Mouse (Mus musculus) heart, postnatal 0 days (tissue): Measurements from ENCODE around the gene Hoga1. TPM values are rescaled to one million over a fixed set of nuclear protein-coding genes. Genes with fewer than 3 reads are reported as not detected.
"Not testable (repeated sequence)": the region's sequence is repeated elsewhere in the genome, so short reads cannot be mapped to it uniquely, and the experiment has no call there.

Source experiments
- ATAC-seq: fragments of 200-750 bp; cut with Nextera tagmentation; 2 replicates; pipeline ENCODE4 v1.8.0; 2017; ENCODE audit warnings: low read depth, moderate number of reproducible peaks, moderate library complexity; ENCODE audit not compliant: insufficient read depth
- DNase-seq: peaks from one replicate; pipeline ENCODE4 v3.0.0-alpha.2; 2016; ENCODE audit warnings: low spot score
- H3K27ac ChIP-seq: fragments of 300-500 bp; sonication (generic); 2 replicates; pipeline ENCODE4 v1.5.1; 2014; ENCODE audit warnings: low read depth, mild to moderate bottlenecking
- H3K27me3 ChIP-seq: fragments of 300-500 bp; sonication (generic); 2 replicates; pipeline ENCODE4 v1.6.1; 2014; ENCODE audit warnings: low read length, mixed read lengths; ENCODE audit not compliant: control insufficient read depth, insufficient read depth
- H3K36me3 ChIP-seq: fragments of 300-500 bp; sonication (generic); replicated peaks from 2 replicates; pipeline ENCODE4 v1.6.1; 2014; ENCODE audit warnings: low read length, mixed read lengths; ENCODE audit not compliant: control insufficient read depth, insufficient read depth
- H3K4me1 ChIP-seq: fragments of 300-500 bp; sonication (generic); 2 replicates; pipeline ENCODE4 v1.6.1; 2014; ENCODE audit warnings: antibody characterized with exemption; ENCODE audit not compliant: control insufficient read depth, insufficient read depth
- H3K4me2 ChIP-seq: fragments of 300-500 bp; sonication (generic); 2 replicates; pipeline ENCODE4 v1.6.1; 2014; ENCODE audit warnings: low read depth, mild to moderate bottlenecking, low read length, moderate library complexity
- H3K4me3 ChIP-seq: fragments of 300-500 bp; sonication (generic); 2 replicates; pipeline ENCODE4 v1.5.1; 2014; ENCODE audit warnings: low read depth, low read length
- H3K9ac ChIP-seq: fragments of 300-500 bp; sonication (generic); replicated peaks from 2 replicates; pipeline ENCODE4 v1.6.1; 2014; ENCODE audit warnings: low read depth, low read length, mixed read lengths
- H3K9me3 ChIP-seq: fragments of 300-500 bp; sonication (generic); replicated peaks from 2 replicates; pipeline ENCODE4 v1.6.1; 2016; ENCODE audit warnings: low read length; ENCODE audit not compliant: control insufficient read depth
- CTCF ChIP-seq: IDR thresholded peaks from 2 replicates; pipeline ENCODE4 v1.5.1; 2016; ENCODE audit warnings: antibody characterized with exemption, control low read depth, low read depth
- EP300 ChIP-seq: IDR thresholded peaks from 2 replicates; pipeline ENCODE4 v1.6.1; 2016; ENCODE audit warnings: antibody characterized with exemption, low read depth
- WGBS: fragments of 180-500 bp; shearing (Covaris S2); extraction: QIAGEN DNeasy Blood & Tissue Kit; methylation state at CpG from one replicate; pipeline ENCODE4 v1.1.7; 2014; 5-methylcytosine and 5-hydroxymethylcytosine counted together
- polyA plus RNA-seq: library from polyadenylated mRNA; unstranded; fragments of >200 nt; fragmentation: Nextera tagmentation; extraction: Ambion mirVana; gene quantifications from 2 replicates; pipeline ENCODE4 v1.2.1, GENCODE M21; 2015
- total RNA-seq: library from RNA; depleted of rRNA; stranded (reverse); fragments of >200 nt; gene quantifications from 2 replicates; pipeline ENCODE4 v1.2.3, GENCODE M21; 2014; ENCODE audit warnings: low replicate concordance

The Hoga1 gene
- total and polyA plus RNA-seq, 2 experiments from 2014 or later = 1.3 to 1.4 TPM

- Histone ChIP-seq H3K27ac (no peak overlapping the region), H3K9ac (no peak overlapping the region), H3K4me3 (no peak overlapping the region), H3K4me2 (no peak overlapping the region), H3K9me3 (no peaks in the 10 kb centered on the region), H3K36me3 (no peaks in the 10 kb centered on the region), H3K27me3 (no peaks in the 10 kb centered on the region), H3K4me1 (no peaks in the 10 kb centered on the region)
- TF ChIP-seq EP300 (no peak), CTCF (no peak)
- DNase-seq = no peak
- no peak for ATAC-seq
- WGBS = 67% methylated on average over 2 of the region's 2 CpGs
Measured at GRCm38 (mm10) chr19:42075051-42075450, 29.6 kb downstream of the Hoga1 start.

DNA sequence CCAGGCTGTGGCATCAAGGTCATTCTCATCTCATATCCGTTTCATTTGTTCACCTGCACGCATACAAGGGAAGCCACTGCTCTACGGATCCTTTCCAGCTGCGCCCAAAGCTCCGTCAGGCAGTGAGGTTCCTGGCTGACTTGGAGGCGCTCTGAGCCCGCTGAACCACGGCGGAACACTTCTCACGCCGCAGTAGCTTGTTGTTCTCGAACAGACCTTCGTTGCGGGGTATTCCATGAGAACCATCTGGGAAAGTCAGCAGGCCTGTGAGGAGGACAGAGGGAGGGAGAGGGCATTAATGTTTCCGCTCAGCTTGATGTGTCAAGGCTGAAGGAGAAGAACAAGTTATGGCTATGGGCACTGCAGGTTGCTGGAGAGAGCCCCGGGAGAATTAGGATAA lies 30.6 kb downstream of the Hoga1 start:
- TF ChIP-seq EP300 (no peak), CTCF (no peak)
- 87% methylated on average over 16 of the region's 16 CpGs for WGBS

DNA sequence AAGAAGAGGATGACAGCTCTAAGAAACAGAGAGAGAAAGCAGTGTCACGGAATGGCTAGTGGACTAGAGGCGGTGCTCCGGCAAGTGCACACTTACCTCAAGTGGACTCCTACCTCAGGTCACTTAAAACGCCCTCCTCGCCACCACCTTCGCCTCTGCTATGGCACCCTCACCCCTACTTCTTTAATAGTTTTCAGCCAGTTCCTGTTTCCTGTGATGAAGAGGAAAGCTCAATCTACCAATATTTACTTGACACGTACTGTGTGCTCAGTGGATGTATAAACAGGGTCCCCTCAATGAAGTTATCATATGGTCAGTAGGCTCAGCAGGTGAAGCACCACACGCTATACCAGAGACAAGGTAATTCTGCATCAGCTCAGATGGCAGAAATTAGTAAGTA lies 33.2 kb downstream of the Hoga1 start:
- no peak overlapping the region for H3K4me3 ChIP-seq
- H3K4me2 ChIP-seq = no peak overlapping the region
- no peak overlapping the region for H3K9ac ChIP-seq
- TF ChIP-seq EP300 (no peak), CTCF (no peak)
- no peak overlapping the region for H3K27ac ChIP-seq
- ATAC-seq (no peak), DNase-seq (no peak)
- H3K36me3 ChIP-seq = no peaks in the 10 kb centered on the region
- no peaks in the 10 kb centered on the region for H3K27me3 ChIP-seq
- no peaks in the 10 kb centered on the region for H3K9me3 ChIP-seq
- WGBS = 90% methylated on average over 8 of the region's 8 CpGs
- no peaks in the 10 kb centered on the region for H3K4me1 ChIP-seq

More for the DNA sequence above, 30.6 kb downstream of the Hoga1 start:
- no peaks in the 10 kb centered on the region for H3K27me3 ChIP-seq
- no peak overlapping the region for H3K4me2 ChIP-seq
- no peak overlapping the region for H3K4me3 ChIP-seq
- no peak overlapping the region for H3K9ac ChIP-seq
- no peak for DNase-seq
- H3K9me3 ChIP-seq = no peaks in the 10 kb centered on the region
- no peaks in the 10 kb centered on the region for H3K4me1 ChIP-seq
- no peak overlapping the region for H3K27ac ChIP-seq
- H3K36me3 ChIP-seq = no peaks in the 10 kb centered on the region
- no peak for ATAC-seq

DNA sequence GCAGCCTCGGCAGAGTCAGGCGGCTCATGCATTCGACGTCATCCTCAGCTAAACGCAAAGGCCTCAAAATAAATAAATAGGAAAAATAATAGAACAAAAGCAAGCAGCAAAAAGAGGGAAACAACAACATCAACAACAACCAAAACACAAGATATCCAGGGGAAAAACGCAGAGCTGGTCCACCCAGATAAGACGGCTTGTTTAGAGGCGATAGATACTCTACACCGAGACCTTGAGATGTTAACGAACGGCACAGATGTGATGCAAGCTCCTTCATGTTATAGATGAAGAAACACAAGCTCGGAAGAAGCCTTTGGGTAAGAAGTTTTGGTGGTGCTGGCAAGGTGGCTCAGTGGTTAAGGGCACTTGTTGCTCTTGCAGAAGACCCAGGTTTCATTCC lies 33.6 kb downstream of the Hoga1 start:
- H3K9ac ChIP-seq = no peak overlapping the region
- no peaks in the 10 kb centered on the region for H3K27me3 ChIP-seq
- no peak overlapping the region for H3K27ac ChIP-seq
- no peak overlapping the region for H3K4me2 ChIP-seq
- no peaks in the 10 kb centered on the region for H3K4me1 ChIP-seq
- H3K9me3 ChIP-seq = no peaks in the 10 kb centered on the region
- H3K4me3 ChIP-seq = no peak overlapping the region
- TF ChIP-seq CTCF = no peak
- no peak for TF ChIP-seq EP300
- no peak for DNase-seq
- no peaks in the 10 kb centered on the region for H3K36me3 ChIP-seq
- ATAC-seq = no peak
- 91% methylated on average over 12 of the region's 12 CpGs for WGBS

GRCm38 (mm10) chr19:42079950-42080349 lies 34.5 kb downstream of the Hoga1 start:
- Histone ChIP-seq H3K4me1 (no peaks in the 10 kb centered on the region), H3K4me3 (no peak overlapping the region), H3K4me2 (no peak overlapping the region), H3K9me3 (no peaks in the 10 kb centered on the region), H3K9ac (no peak overlapping the region), H3K27ac (no peak overlapping the region), H3K27me3 (no peaks in the 10 kb centered on the region), H3K36me3 (no peaks in the 10 kb centered on the region)
- 69% methylated on average over 5 of the region's 5 CpGs for WGBS
- TF ChIP-seq EP300 = no peak
- no peak for TF ChIP-seq CTCF
- no peak for DNase-seq
- ATAC-seq = no peak

DNA sequence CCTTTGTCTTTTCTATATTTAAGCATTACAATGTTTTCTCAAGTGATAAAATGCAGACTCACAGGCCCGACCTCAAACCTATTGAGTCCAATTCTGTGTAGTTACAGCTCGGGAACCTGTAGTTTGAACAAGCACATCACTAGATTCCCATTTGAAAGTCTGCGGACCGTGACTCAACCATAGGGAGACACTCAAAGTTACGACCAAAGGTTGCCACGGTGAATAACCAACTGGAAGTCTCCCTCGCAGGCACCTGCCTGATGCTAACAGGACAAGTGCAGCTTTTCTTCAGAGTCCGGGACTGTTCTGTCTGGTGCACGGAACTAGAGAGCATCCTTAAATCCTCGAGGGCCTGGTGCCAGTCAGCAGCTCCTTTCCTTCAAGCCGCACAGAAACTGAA lies 35.1 kb downstream of the Hoga1 start:
- Histone ChIP-seq H3K4me3 (no peak overlapping the region), H3K27ac (no peak overlapping the region), H3K4me2 (no peak overlapping the region), H3K27me3 (no peaks in the 10 kb centered on the region), H3K9me3 (no peaks in the 10 kb centered on the region), H3K9ac (no peak overlapping the region), H3K4me1 (no peaks in the 10 kb centered on the region), H3K36me3 (no peaks in the 10 kb centered on the region)
- 73% methylated on average over 11 of the region's 11 CpGs for WGBS
- TF ChIP-seq EP300 (no peak), CTCF (no peak)
- DNase-seq (no peak), ATAC-seq (no peak)

GRCm38 (mm10) chr19:42081613-42082012 lies 36.2 kb downstream of the Hoga1 start:
- not testable (repeated sequence) for H3K36me3 ChIP-seq, H3K9ac ChIP-seq

More at GRCm38 (mm10) chr19:42081613-42082012, 36.2 kb downstream of the Hoga1 start:
- not testable (repeated sequence) for H3K27ac ChIP-seq, H3K4me1 ChIP-seq, H3K4me3 ChIP-seq, DNase-seq, H3K4me2 ChIP-seq, ATAC-seq, H3K27me3 ChIP-seq, H3K9me3 ChIP-seq
- WGBS = 86% methylated on average over 5 of the region's 5 CpGs
